Mouse (Mus musculus) cerebellum, adult 9-10 months (tissue): Measurements from ENCODE around the gene Prl8a8.

Source experiments
- DNase-seq: peaks from one replicate; pipeline ENCODE4 v3.0.0; 2022

Prl8a8 gene

DNA sequence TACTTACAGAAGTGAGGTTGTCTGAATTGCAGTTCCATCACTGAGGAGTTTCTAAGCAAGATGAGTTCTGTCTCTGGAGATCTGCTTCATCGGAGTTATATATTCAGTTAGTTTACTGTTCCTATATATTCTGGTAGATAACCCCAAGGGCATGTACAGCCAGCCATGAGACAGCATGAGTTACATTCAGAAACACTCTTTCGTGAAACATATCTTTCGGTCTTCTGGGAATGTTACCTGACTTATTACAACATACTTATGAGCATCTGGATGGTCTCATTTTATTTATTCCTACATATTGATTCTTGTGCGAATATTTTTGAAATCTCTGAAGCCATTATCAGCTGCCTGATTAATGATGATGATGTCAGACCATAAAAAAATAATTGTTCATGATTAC, at the start of gene Prl8a8:
TSS of gene Prl8a8 (minus strand) at position 101 of the 400 bp plus-strand sequence.
- no peak for DNase-seq

DNA sequence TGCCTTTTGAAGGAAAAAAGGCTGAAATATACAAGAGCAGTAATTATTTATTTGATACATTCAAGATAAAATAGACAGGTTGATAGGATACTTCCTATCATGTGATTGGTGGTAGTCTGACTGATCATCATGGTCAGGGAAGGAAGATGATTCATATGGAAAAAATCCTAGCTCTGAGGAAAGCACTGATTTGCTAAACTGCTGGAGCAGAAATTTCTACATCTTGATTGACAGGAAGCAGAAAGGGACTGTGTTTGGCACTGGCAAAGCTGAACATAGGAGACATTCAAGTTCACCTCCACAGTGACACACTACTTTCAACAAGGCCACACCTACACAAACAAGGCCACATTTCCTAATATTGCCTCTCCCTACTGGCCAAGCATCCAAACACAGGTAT, 40.3 kb upstream of the Prl8a8 start:
- DNase-seq, result no peak

DNA sequence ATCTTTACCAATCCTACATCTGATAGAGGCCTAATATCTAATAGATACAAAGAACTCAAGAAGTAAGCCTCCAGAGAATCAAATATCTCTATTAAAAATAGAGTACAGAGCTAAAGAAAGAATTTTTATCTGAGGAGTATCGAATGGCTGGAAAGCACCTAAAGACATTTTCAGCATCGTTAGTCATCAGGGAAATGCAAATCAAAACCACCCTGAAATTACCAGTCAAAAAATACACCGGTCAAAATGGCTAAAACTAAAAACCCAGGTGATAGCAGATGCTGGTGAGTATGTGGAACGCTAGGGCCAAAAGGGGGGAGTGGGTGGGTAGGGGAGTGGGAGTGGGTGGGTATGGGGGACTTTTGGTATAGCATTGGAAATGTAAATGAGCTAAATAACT, 10.1 kb upstream of the Prl8a8 start:
- no peak for DNase-seq

DNA sequence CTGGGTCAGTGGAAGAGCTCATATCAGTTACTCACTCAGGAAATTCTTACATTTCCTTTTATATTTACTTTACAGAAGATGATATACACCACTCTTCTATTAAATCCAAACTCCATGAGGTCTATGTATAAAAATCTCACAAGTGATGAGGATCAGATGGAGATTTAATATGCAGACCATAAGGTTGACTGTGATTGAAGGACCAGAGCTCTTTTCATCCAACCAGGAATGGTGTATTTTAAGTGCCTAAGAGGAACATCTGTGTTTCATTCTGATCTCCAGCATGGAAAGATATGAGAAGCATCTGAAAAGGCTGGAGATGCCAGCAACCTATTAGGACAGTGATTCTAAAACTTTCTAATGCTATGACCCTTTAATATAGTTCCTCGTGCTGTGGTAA, 5.4 kb downstream of the Prl8a8 start:
- no peak for DNase-seq
